Mouse (Mus musculus) limb, embryonic 11.5 days (tissue): ENCODE data around the gene Six4. TPM values are rescaled to one million over a fixed set of nuclear protein-coding genes. Genes with fewer than 3 reads are reported as not detected.

Experiments
- ATAC-seq: fragments of 200-750 bp; cut with Nextera tagmentation; 2 replicates; pipeline ENCODE4 v1.8.0; 2017; ENCODE audit warnings: low read depth; ENCODE audit not compliant: insufficient number of reproducible peaks, low FRiP score, low TSS enrichment
- DNase-seq: peaks from one replicate; pipeline ENCODE4 v3.0.0-alpha.2; 2015; ENCODE audit warnings: low spot score
- H3K27ac ChIP-seq: fragments of 300-500 bp; sonication (generic); replicated peaks from 2 replicates; pipeline ENCODE4 v1.5.1; 2014; ENCODE audit warnings: low read depth, mild to moderate bottlenecking, low read length
- H3K27me3 ChIP-seq: fragments of 300-500 bp; sonication (generic); 2 replicates; pipeline ENCODE4 v1.6.1; 2014; ENCODE audit warnings: mild to moderate bottlenecking, low read length, mixed read lengths; ENCODE audit not compliant: control insufficient read depth, insufficient read depth
- H3K36me3 ChIP-seq: fragments of 300-500 bp; sonication (generic); 2 replicates; pipeline ENCODE4 v1.6.1; 2014; ENCODE audit warnings: mild to moderate bottlenecking, low read length, moderate library complexity, mixed read lengths; ENCODE audit not compliant: control insufficient read depth, insufficient read depth
- H3K4me1 ChIP-seq: fragments of 300-500 bp; sonication (generic); 2 replicates; pipeline ENCODE4 v1.6.1; 2014; ENCODE audit warnings: low read length, mixed read lengths; ENCODE audit not compliant: control insufficient read depth, insufficient read depth
- H3K4me2 ChIP-seq: fragments of 300-500 bp; sonication (generic); 2 replicates; pipeline ENCODE4 v1.6.1; 2014; ENCODE audit warnings: low read depth, mild to moderate bottlenecking, moderate library complexity; ENCODE audit not compliant: severe bottlenecking
- H3K4me3 ChIP-seq: fragments of 300-500 bp; sonication (generic); 2 replicates; pipeline ENCODE4 v1.5.1; 2014; ENCODE audit warnings: low read depth, low read length
- H3K9ac ChIP-seq: fragments of 300-500 bp; sonication (generic); 2 replicates; pipeline ENCODE4 v1.6.1; 2014; ENCODE audit warnings: mild to moderate bottlenecking, low read length
- H3K9me3 ChIP-seq: fragments of 300-500 bp; sonication (generic); 2 replicates; pipeline ENCODE4 v1.6.1; 2016; ENCODE audit warnings: low read length; ENCODE audit not compliant: control insufficient read depth
- WGBS: fragments of 180-500 bp; shearing (Covaris S2); extraction: QIAGEN DNeasy Blood & Tissue Kit; methylation state at CpG from one replicate; pipeline ENCODE4 v1.1.7; 2014; 5-methylcytosine and 5-hydroxymethylcytosine counted together
- polyA plus RNA-seq: library from polyadenylated mRNA; unstranded; fragments of >200 nt; fragmentation: Nextera tagmentation; extraction: Ambion mirVana; gene quantifications from 2 replicates; pipeline ENCODE4 v1.2.1, GENCODE M21; 2014

The Six4 gene
- polyA plus RNA-seq, 1 experiment from 2014 or later: 23.2 TPM

DNA sequence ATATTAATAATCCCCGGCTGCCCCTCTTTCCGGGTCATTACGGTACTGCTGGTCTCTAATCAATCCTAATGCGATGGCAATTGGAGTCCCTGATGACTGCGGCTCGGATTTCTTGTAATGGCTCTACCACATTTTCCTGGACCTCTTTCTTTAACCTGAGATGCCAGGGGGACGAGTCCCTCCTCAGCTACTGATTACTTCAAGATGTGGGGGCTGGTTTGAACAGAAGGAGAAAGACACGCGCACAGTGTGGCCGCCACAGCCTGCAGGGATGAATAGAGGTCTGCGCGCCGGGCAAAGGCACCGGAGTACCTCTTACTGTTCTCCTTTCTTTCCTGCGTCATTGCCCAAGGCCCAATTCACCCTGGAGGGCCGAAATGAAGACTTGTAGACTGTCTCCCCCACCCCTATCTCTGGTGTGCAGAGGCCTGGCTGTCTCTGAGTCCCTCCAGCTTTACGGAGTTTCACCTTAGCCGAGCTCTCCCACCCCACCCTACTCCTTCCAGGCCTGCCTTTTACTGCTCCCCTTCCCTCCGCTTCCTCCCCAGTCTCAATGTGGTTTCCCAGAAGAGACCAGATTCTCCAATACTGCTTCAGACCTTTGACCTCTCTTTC lies 61.1 kb downstream of the Six4 start:
- Histone ChIP-seq H3K36me3 (no peaks in the 10 kb centered on the region), H3K9me3 (no peaks in the 10 kb centered on the region), H3K27me3 (peaks cover 32% of the 10 kb centered on the region), H3K4me3 (peak overlapping the region; percentile 53; the same call in 1 of the 2 replicates), H3K9ac (peak overlapping the region; percentile 49), H3K4me2 (peak overlapping the region; percentile 88), H3K4me1 (peaks cover 44% of the 10 kb centered on the region), H3K27ac (peak overlapping the region; percentile 84)
- under 1% methylated on average over 19 of the region's 19 CpGs for WGBS
- ATAC-seq: peak; percentile 74
- DNase-seq: peak; percentile 82

DNA sequence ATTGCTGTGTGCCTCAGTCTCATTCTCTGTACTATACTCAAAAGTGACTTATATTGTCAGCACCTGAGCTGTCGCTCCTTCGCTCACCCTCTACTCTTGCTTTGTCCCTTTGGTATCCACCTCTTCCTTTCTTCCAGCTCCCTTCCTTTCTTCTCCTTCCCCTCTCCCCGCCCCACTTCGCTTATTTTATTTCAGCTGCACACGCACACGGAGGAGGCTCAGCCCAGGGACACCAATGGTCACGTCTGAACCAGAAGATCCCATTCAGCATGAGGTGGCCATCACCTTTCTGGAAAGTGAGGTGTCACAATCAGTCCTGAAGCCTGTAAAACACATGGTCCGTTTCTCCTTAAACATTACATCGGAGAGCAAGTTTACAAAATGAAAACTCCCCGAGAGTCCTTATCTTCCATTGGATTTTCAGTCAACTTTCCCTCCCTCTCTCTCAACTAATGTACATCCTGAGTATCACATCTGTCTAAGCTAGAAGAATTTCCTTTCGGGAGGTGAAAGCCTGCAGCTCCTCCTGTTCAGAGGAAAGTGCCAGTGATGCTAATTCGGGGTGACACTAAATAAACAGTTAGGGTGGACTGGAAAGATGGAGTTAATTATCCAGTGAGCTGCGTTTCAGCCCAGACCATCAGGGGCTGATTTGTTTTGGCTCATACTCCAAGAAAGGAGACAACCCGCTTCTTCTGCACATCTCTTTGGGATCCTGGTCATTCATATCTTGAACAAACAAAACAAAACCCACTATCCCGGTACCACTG lies 62.3 kb downstream of the Six4 start:
- Histone ChIP-seq H3K9me3 (no peaks in the 10 kb centered on the region), H3K27me3 (peaks cover 37% of the 10 kb centered on the region), H3K36me3 (no peaks in the 10 kb centered on the region), H3K9ac (no peak overlapping the region), H3K4me3 (no peak overlapping the region), H3K4me2 (peak overlapping the region; percentile 3; the same call in 1 of the 2 replicates), H3K4me1 (peaks cover 47% of the 10 kb centered on the region), H3K27ac (no peak overlapping the region)
- DNase-seq (peak; percentile 45), ATAC-seq (no peak)
- 1% methylated on average over 15 of the region's 15 CpGs for WGBS

DNA sequence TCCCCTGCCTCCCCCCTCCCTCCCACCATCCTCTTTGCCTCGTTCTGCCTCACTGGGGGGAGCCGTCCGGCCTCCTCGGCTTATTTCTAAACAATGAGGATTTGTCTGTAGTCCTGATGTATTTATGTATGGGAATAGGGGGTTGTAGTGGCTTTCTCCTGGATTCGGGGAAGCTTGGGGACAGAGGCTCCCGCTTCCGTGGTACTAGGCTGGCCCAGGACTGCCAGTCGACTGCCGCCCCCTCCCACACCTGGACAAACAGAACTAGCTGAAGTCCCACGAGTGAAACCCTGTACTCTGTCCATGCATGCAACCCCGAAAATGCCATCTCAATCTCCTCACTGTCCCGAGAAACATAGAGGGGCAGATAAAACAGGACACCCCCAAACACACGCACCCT lies 63.0 kb downstream of the Six4 start:
- Histone ChIP-seq H3K36me3 (no peaks in the 10 kb centered on the region), H3K9me3 (no peaks in the 10 kb centered on the region), H3K27ac (no peak overlapping the region), H3K4me2 (peak overlapping the region; percentile 25; the same call in 1 of the 2 replicates), H3K4me3 (no peak overlapping the region), H3K27me3 (peaks cover 37% of the 10 kb centered on the region), H3K9ac (no peak overlapping the region), H3K4me1 (peaks cover 44% of the 10 kb centered on the region)
- DNase-seq (peak; percentile 43), ATAC-seq (no peak)
- WGBS: 1% methylated on average over 13 of the region's 13 CpGs

Other genes starting within 250 kb of the Six4 start
- not detected in 2 replicates for gene Six6, start 173.6 kb downstream of the Six4 start, polyA plus RNA-seq
- 2.6 and 4.1 TPM in 2 replicates for gene 4930447C04Rik, start 172.7 kb downstream of the Six4 start, polyA plus RNA-seq
- gene Six1, start 59.6 kb downstream of the Six4 start, polyA plus RNA-seq: 58.5 and 66.4 TPM in 2 replicates
- gene Mnat1, start 10.3 kb upstream of the Six4 start, polyA plus RNA-seq: 50.4 and 51.6 TPM in 2 replicates
- 25.0 and 25.3 TPM in 2 replicates for gene Trmt5, start 173.3 kb upstream of the Six4 start, polyA plus RNA-seq
- 13.5 and 14.1 TPM in 2 replicates for gene Slc38a6, start 173.3 kb upstream of the Six4 start, polyA plus RNA-seq